Mouse (Mus musculus) hindbrain, embryonic 15.5 days (tissue): ENCODE measurements around the gene Gfer. TPM values are rescaled to one million over a fixed set of nuclear protein-coding genes. Genes with fewer than 3 reads are reported as not detected.

Experiments used
- ATAC-seq: fragments of 200-750 bp; cut with Nextera tagmentation; 2 replicates; pipeline ENCODE4 v1.8.0; 2017; ENCODE audit warnings: low read depth, moderate number of reproducible peaks, moderate TSS enrichment; ENCODE audit not compliant: low FRiP score
- H3K27ac ChIP-seq: fragments of 300-500 bp; sonication (generic); replicated peaks from 2 replicates; pipeline ENCODE4 v1.5.1; 2015; ENCODE audit warnings: mild to moderate bottlenecking, inconsistent platforms
- H3K27me3 ChIP-seq: fragments of 300-500 bp; sonication (generic); 2 replicates; pipeline ENCODE4 v1.6.1; 2015; ENCODE audit warnings: control low read depth, inconsistent platforms
- H3K36me3 ChIP-seq: fragments of 300-500 bp; sonication (generic); 2 replicates; pipeline ENCODE4 v1.6.1; 2015; ENCODE audit warnings: control low read depth, inconsistent platforms
- H3K4me1 ChIP-seq: fragments of 300-500 bp; sonication (generic); replicated peaks from 2 replicates; pipeline ENCODE4 v1.6.1; 2015; ENCODE audit warnings: control low read depth, inconsistent platforms
- H3K4me2 ChIP-seq: fragments of 300-500 bp; sonication (generic); 2 replicates; pipeline ENCODE4 v1.6.1; 2015; ENCODE audit warnings: moderate library complexity, mild to moderate bottlenecking, inconsistent platforms
- H3K4me3 ChIP-seq: fragments of 300-500 bp; sonication (generic); 2 replicates; pipeline ENCODE4 v1.5.1; 2015; ENCODE audit warnings: mild to moderate bottlenecking, inconsistent platforms
- H3K9ac ChIP-seq: fragments of 300-500 bp; sonication (generic); 2 replicates; pipeline ENCODE4 v1.6.1; 2015; ENCODE audit warnings: inconsistent platforms
- H3K9me3 ChIP-seq: fragments of 300-500 bp; sonication (generic); 2 replicates; pipeline ENCODE4 v1.6.1; 2016; ENCODE audit warnings: control low read depth, inconsistent platforms
- WGBS: fragments of 180-500 bp; shearing (Covaris S2); methylation state at CpG from one replicate; pipeline ENCODE4 v1.1.7; 2015; 5-methylcytosine and 5-hydroxymethylcytosine counted together
- polyA plus RNA-seq: library from polyadenylated mRNA; unstranded; fragments of >200 nt; fragmentation: Nextera tagmentation; extraction: Ambion mirVana; gene quantifications from 2 replicates; pipeline ENCODE4 v1.2.1, GENCODE M21; 2015

The Gfer gene
- polyA plus RNA-seq, 1 experiment from 2014 or later = 36.5 TPM

DNA sequence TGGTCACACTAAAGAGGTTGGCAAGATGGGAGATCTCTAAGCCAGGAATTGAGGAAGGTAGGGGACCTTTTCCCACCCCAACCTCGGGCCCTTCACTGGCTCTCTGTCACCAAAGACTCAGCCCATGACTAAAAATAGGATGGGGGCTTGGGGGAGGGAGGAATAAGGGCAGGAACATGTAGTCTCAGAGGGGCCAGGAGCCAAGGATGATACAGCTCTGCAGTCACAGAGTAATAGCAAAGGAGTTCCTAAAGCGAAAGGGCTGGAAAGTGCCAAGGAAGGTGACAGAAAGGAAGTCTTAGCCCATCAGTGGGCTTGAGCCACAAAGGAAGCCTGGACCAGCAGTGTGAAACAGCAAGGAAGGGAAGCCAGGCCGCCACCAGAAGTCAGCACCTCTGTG, 44.1 kb downstream of the Gfer start:
- ATAC-seq = no peak
- Histone ChIP-seq H3K27me3 (peaks cover 11% of the 10 kb centered on the region), H3K9me3 (no peaks in the 10 kb centered on the region), H3K4me3 (no peak overlapping the region), H3K4me2 (no peak overlapping the region), H3K36me3 (no peaks in the 10 kb centered on the region), H3K9ac (no peak overlapping the region), H3K4me1 (peaks cover 23% of the 10 kb centered on the region), H3K27ac (no peak overlapping the region)
- 77% methylated on average over 3 of the region's 3 CpGs for WGBS

GRCm38 (mm10) chr17:24650766-24651165, 45.2 kb downstream of the Gfer start:
- no peak for ATAC-seq
- 78% methylated on average over 4 of the region's 4 CpGs for WGBS
- H3K9me3 ChIP-seq = no peaks in the 10 kb centered on the region
- H3K4me1 ChIP-seq = peaks cover 23% of the 10 kb centered on the region
- H3K4me3 ChIP-seq = peak overlapping the region; percentile 72
- peak overlapping the region; percentile 87; the same call in 1 of the 2 replicates for H3K9ac ChIP-seq
- H3K4me2 ChIP-seq = peak overlapping the region; percentile 92
- H3K27me3 ChIP-seq = 0 out of 2 replicates have a peak, but pooled peaks cover 7% of the 10 kb centered on the region
- no peaks in the 10 kb centered on the region for H3K36me3 ChIP-seq
- 0 out of 2 replicates have a peak overlapping the region, but pooled peaks have one; percentile 80 for H3K27ac ChIP-seq

GRCm38 (mm10) chr17:24650070-24650616, 45.8 kb downstream of the Gfer start, which contains the start of gene Slc9a3r2:
TSS of gene Slc9a3r2 (minus strand) at chr17:24650327.
- Histone ChIP-seq H3K27me3 (0 out of 2 replicates have a peak, but pooled peaks cover 7% of the 10 kb centered on the region), H3K4me3 (peak within 1 kb of the TSS; percentile 72), H3K27ac (peak within 1 kb of the TSS; percentile 80), H3K4me1 (peaks cover 23% of the 10 kb centered on the region), H3K36me3 (no peaks in the 10 kb centered on the region), H3K9ac (peak within 1 kb of the TSS; percentile 87), H3K4me2 (peak within 1 kb of the TSS; percentile 92), H3K9me3 (no peaks in the 10 kb centered on the region)
- ATAC-seq = peak; percentile 72
- WGBS = 2% methylated on average over 21 of the region's 41 CpGs

GRCm38 (mm10) chr17:24649581-24650069, 46.3 kb downstream of the Gfer start:
- Histone ChIP-seq H3K4me1 (peaks cover 23% of the 10 kb centered on the region), H3K9ac (peak overlapping the region; percentile 87), H3K4me3 (peak overlapping the region; percentile 72), H3K4me2 (peak overlapping the region; percentile 92), H3K27me3 (0 out of 2 replicates have a peak, but pooled peaks cover 7% of the 10 kb centered on the region), H3K27ac (peak overlapping the region; percentile 80), H3K36me3 (no peaks in the 10 kb centered on the region), H3K9me3 (no peaks in the 10 kb centered on the region)
- under 1% methylated on average over 32 of the region's 35 CpGs for whole genome bisulfite sequencing
- ATAC-seq = peak; percentile 50; the same call in 1 of the 2 replicates

- peaks cover 19% of the 10 kb centered on the region for H3K4me1 ChIP-seq
- peak overlapping the region; percentile 92 for H3K4me2 ChIP-seq
- no peaks in the 10 kb centered on the region for H3K36me3 ChIP-seq
- no peaks in the 10 kb centered on the region for H3K9me3 ChIP-seq
- H3K27ac ChIP-seq = peak overlapping the region; percentile 80; the same call in 1 of the 2 replicates
- no peak for ATAC-seq
- H3K9ac ChIP-seq = peak overlapping the region; percentile 87; the same call in 1 of the 2 replicates
- H3K27me3 ChIP-seq = 0 out of 2 replicates have a peak, but pooled peaks cover 7% of the 10 kb centered on the region
- peak overlapping the region; percentile 72 for H3K4me3 ChIP-seq
- 70% methylated on average over 10 of the region's 10 CpGs for WGBS
Observed at GRCm38 (mm10) chr17:24648731-24649377, 47.1 kb downstream of the Gfer start.

DNA sequence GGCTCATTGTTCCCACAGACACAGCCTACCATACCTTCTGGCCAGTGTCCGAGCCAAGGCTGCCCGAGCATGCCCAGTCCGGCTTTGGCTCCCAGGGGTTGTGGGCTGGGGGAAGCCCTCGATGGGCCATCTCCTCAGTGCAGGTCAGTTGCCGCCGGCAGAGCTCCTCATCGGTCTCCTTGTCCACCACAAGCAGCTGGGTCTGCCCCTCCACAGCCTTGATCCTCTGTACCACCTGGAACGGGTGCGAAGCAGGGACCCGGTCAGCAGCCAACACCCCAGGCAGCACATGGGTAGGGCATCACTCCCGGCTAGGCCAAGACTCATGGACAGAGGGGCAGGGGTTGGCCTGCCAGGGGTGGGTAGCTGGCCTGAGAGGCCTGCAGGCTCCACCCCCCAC, 48.5 kb downstream of the Gfer start:
- Histone ChIP-seq H3K9me3 (no peaks in the 10 kb centered on the region), H3K4me3 (0 out of 2 replicates have a peak overlapping the region, but pooled peaks have one; percentile 3), H3K9ac (no peak overlapping the region), H3K27me3 (0 out of 2 replicates have a peak, but pooled peaks cover 7% of the 10 kb centered on the region), H3K27ac (no peak overlapping the region), H3K4me2 (peak overlapping the region; percentile 36), H3K36me3 (no peaks in the 10 kb centered on the region), H3K4me1 (peaks cover 17% of the 10 kb centered on the region)
- ATAC-seq = no peak
- 80% methylated on average over 11 of the region's 11 CpGs for WGBS

GRCm38 (mm10) chr17:24646381-24646780, 49.6 kb downstream of the Gfer start:
- no peak for ATAC-seq
- no peak overlapping the region for H3K9ac ChIP-seq
- no peak overlapping the region for H3K4me2 ChIP-seq
- 90% methylated on average over 4 of the region's 4 CpGs for WGBS
- H3K27me3 ChIP-seq = 0 out of 2 replicates have a peak, but pooled peaks cover 3% of the 10 kb centered on the region
- no peaks in the 10 kb centered on the region for H3K9me3 ChIP-seq
- peaks cover 17% of the 10 kb centered on the region for H3K4me1 ChIP-seq
- H3K36me3 ChIP-seq = no peaks in the 10 kb centered on the region
- H3K4me3 ChIP-seq = no peak overlapping the region
- H3K27ac ChIP-seq = no peak overlapping the region

DNA sequence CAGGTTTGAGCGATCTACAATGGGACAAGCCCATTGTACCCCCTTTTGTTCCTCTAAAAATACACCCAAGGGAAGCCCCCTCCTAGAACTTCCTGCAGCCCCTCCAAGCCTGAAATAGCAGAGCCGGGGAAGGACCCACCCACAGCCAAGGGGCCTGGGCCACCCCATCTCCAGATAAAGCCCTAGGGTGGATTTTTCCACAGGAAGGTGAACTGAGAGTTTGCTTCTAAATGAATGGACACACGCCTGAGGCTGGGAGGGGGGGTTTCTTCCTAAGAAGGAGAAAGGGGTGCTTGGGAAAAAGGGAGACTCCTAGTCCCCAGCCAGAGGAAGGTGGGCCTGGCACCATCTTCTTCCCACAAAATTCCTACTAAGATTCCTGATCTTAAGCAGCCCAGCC, 50.0 kb downstream of the Gfer start:
- Histone ChIP-seq H3K27me3 (no peaks in the 10 kb centered on the region), H3K9me3 (no peaks in the 10 kb centered on the region), H3K36me3 (peaks cover 2% of the 10 kb centered on the region; the same call in 1 of the 2 replicates), H3K4me2 (no peak overlapping the region), H3K9ac (no peak overlapping the region), H3K27ac (peak overlapping the region; percentile 38; the same call in 1 of the 2 replicates), H3K4me3 (no peak overlapping the region), H3K4me1 (peaks cover 17% of the 10 kb centered on the region)
- WGBS = 82% methylated on average over 3 of the region's 3 CpGs
- ATAC-seq = no peak

DNA sequence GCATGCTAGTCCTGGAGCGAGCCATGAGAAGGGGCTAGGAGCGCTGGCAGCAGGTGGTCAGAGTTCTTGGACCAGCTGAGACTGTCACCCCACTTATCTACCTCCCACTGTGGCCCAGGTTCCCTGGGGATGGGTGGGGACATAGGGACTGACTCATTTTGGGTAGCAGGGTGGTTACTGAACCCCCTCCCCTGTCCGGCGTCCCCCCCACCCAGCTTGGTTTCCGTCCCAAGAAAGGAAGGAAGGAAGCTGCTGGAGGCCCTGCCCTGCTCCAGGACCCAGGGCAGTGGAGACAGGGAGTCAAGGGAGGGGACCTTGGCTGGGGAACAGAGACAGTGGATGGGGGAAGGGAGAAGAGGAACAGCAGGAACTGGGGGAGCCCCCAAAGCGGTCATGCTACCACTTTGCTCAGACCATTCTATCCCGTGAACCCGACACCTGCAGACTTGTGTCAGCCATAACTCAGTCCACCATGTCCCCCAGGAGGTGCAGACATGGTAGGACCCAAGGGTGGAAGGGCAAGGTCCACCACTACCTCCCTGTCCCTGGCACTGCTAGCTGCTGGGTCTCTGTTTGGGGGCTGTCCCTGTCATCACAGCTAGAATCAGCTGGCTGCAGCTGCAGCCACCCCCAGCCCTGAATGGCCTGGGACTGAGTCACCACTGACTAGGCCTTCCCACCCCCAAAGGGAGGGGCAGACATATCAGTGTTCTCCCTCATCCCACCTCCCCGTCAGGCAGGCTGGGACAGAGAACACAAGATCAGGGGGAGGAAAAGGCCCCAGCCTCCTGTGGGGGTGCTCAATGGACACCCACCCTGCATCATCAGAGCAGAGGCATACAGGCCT, 50.9 kb downstream of the Gfer start:
- no peaks in the 10 kb centered on the region for H3K27me3 ChIP-seq
- no peak overlapping the region for H3K4me3 ChIP-seq
- H3K4me2 ChIP-seq = no peak overlapping the region
- peak overlapping the region; percentile 38 for H3K27ac ChIP-seq
- no peak for ATAC-seq
- 78% methylated on average over 9 of the region's 9 CpGs for WGBS
- H3K9ac ChIP-seq = no peak overlapping the region
- no peaks in the 10 kb centered on the region for H3K9me3 ChIP-seq
- peaks cover 10% of the 10 kb centered on the region; the same call in 1 of the 2 replicates for H3K4me1 ChIP-seq
- peaks cover 5% of the 10 kb centered on the region; the same call in 1 of the 2 replicates for H3K36me3 ChIP-seq

DNA sequence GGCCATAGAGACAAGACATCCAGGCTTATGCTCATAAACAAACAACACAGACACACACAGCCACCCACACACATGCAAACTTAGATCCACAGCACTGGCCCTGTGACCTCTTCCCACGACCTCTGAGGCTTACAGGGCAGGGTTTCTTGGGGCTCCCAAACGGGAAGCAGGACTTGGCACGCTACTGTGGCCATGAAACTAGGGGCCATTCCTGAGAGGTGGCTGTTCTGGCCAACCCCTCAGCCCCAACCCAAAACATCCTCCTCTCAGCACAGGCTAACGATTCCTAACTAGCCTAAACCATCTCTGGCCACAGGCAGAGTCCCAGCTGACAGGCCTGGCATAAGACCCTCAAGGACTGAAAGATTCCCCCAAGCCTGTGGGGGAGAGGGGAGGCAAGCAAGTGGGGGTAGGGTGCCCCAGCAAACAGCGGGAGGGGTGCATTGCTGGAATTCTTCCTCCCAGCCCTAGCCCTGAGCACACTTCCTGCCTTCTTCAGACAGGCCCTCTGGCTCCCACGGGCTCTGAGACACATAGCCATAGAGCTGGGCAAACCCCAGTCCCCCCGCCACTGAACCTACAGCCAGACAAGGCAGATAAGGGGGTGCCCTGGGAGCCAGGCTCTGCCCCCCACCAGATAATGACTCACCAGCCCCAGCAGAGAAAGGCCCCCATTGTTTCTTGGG, 51.8 kb downstream of the Gfer start:
- Histone ChIP-seq H3K4me3 (no peak overlapping the region), H3K27me3 (no peaks in the 10 kb centered on the region), H3K27ac (peak overlapping the region; percentile 27), H3K9me3 (no peaks in the 10 kb centered on the region), H3K36me3 (peaks cover 11% of the 10 kb centered on the region; the same call in 1 of the 2 replicates), H3K4me2 (no peak overlapping the region; the same call in 1 of the 2 replicates), H3K9ac (no peak overlapping the region; the same call in 1 of the 2 replicates), H3K4me1 (peaks cover 2% of the 10 kb centered on the region; the same call in 1 of the 2 replicates)
- WGBS = 55% methylated on average over 6 of the region's 7 CpGs
- ATAC-seq = no peak
